Mouse (Mus musculus) midbrain, embryonic 11.5 days (tissue): ENCODE results near the gene Ankdd1b. TPM values are rescaled to one million over a fixed set of nuclear protein-coding genes. Genes with fewer than 3 reads are reported as not detected.

Source experiments
- ATAC-seq: fragments of 200-750 bp; cut with Nextera tagmentation; 2 replicates; pipeline ENCODE4 v1.8.0; 2017; ENCODE audit warnings: moderate TSS enrichment, moderate library complexity; ENCODE audit not compliant: low FRiP score
- DNase-seq: peaks from one replicate; pipeline ENCODE4 v3.0.0; 2015; ENCODE audit warnings: low spot score; ENCODE audit errors: missing footprints
- H3K27ac ChIP-seq: fragments of 300-500 bp; sonication (generic); 2 replicates; pipeline ENCODE4 v1.5.1; 2014; ENCODE audit warnings: low read depth, low read length
- H3K27me3 ChIP-seq: fragments of 300-500 bp; sonication (generic); 2 replicates; pipeline ENCODE4 v1.6.1; 2014; ENCODE audit warnings: mild to moderate bottlenecking, low read length, moderate library complexity, mixed read lengths; ENCODE audit not compliant: control insufficient read depth, insufficient read depth
- H3K36me3 ChIP-seq: fragments of 300-500 bp; sonication (generic); 2 replicates; pipeline ENCODE4 v1.6.1; 2014; ENCODE audit warnings: mild to moderate bottlenecking, low read length, moderate library complexity, mixed read lengths; ENCODE audit not compliant: control insufficient read depth, insufficient read depth
- H3K4me1 ChIP-seq: fragments of 300-500 bp; sonication (generic); 2 replicates; pipeline ENCODE4 v1.6.1; 2014; ENCODE audit warnings: low read length; ENCODE audit not compliant: control insufficient read depth, insufficient read depth
- H3K4me2 ChIP-seq: fragments of 300-500 bp; sonication (generic); 2 replicates; pipeline ENCODE4 v1.6.1; 2014; ENCODE audit warnings: mild to moderate bottlenecking, moderate library complexity
- H3K4me3 ChIP-seq: fragments of 300-500 bp; sonication (generic); 2 replicates; pipeline ENCODE4 v1.5.1; 2014; ENCODE audit warnings: low read depth, low read length
- H3K9ac ChIP-seq: fragments of 300-500 bp; sonication (generic); 2 replicates; pipeline ENCODE4 v1.6.1; 2014; ENCODE audit warnings: low read length
- H3K9me3 ChIP-seq: fragments of 300-500 bp; sonication (generic); 2 replicates; pipeline ENCODE4 v1.6.1; 2016; ENCODE audit warnings: low read length; ENCODE audit not compliant: control insufficient read depth
- WGBS: fragments of 180-500 bp; shearing (Covaris S2); extraction: QIAGEN DNeasy Blood & Tissue Kit; methylation state at CpG from one replicate; pipeline ENCODE4 v1.1.7; 2014; 5-methylcytosine and 5-hydroxymethylcytosine counted together
- polyA plus RNA-seq: library from polyadenylated mRNA; unstranded; fragments of >200 nt; fragmentation: Nextera tagmentation; extraction: Ambion mirVana; gene quantifications from 2 replicates; pipeline ENCODE4 v1.2.1, GENCODE M21; 2014

The Ankdd1b gene
- polyA plus RNA-seq: not detected in 2 replicates

- Histone ChIP-seq H3K4me3 (no peak within 1 kb of the TSS), H3K9me3 (no peaks in the 10 kb centered on the region), H3K4me1 (no peaks in the 10 kb centered on the region), H3K9ac (no peak within 1 kb of the TSS), H3K36me3 (no peaks in the 10 kb centered on the region), H3K27me3 (no peaks in the 10 kb centered on the region), H3K4me2 (no peak within 1 kb of the TSS), H3K27ac (no peak within 1 kb of the TSS)
- DNase-seq: no peak
- WGBS: 91% methylated on average over 14 of the region's 14 CpGs
- ATAC-seq: no peak
Observed at GRCm38 (mm10) chr13:96470957-96471356, at the start of gene Ankdd1b. TSS of gene Ankdd1b (minus strand) at chr13:96471198.

GRCm38 (mm10) chr13:96517335-96517734 is 46.3 kb upstream of the Ankdd1b start:
- H3K4me3 ChIP-seq: no peak overlapping the region
- no peak overlapping the region for H3K27ac ChIP-seq
- H3K9me3 ChIP-seq: no peaks in the 10 kb centered on the region
- H3K27me3 ChIP-seq: no peaks in the 10 kb centered on the region
- 97% methylated on average over 2 of the region's 2 CpGs for WGBS
- H3K4me2 ChIP-seq: no peak overlapping the region
- no peak overlapping the region for H3K9ac ChIP-seq
- ATAC-seq (no peak), DNase-seq (no peak)
- no peaks in the 10 kb centered on the region for H3K36me3 ChIP-seq
- no peaks in the 10 kb centered on the region for H3K4me1 ChIP-seq

- H3K4me3 ChIP-seq: no peak overlapping the region
- 97% methylated on average over 9 of the region's 9 CpGs for WGBS
- no peak for ATAC-seq
- no peak overlapping the region for H3K9ac ChIP-seq
- no peaks in the 10 kb centered on the region for H3K27me3 ChIP-seq
- no peak overlapping the region for H3K27ac ChIP-seq
- no peaks in the 10 kb centered on the region for H3K36me3 ChIP-seq
- no peak overlapping the region for H3K4me2 ChIP-seq
- H3K4me1 ChIP-seq: no peaks in the 10 kb centered on the region
- DNase-seq: no peak
- H3K9me3 ChIP-seq: no peaks in the 10 kb centered on the region
Observed at GRCm38 (mm10) chr13:96516249-96516648, 45.3 kb upstream of the Ankdd1b start.

- WGBS: 92% methylated on average over 5 of the region's 5 CpGs
- Histone ChIP-seq H3K27ac (no peak overlapping the region), H3K4me1 (no peaks in the 10 kb centered on the region), H3K9me3 (no peaks in the 10 kb centered on the region), H3K4me3 (no peak overlapping the region), H3K4me2 (no peak overlapping the region), H3K27me3 (no peaks in the 10 kb centered on the region), H3K36me3 (no peaks in the 10 kb centered on the region), H3K9ac (no peak overlapping the region)
- DNase-seq (no peak), ATAC-seq (no peak)
Observed at GRCm38 (mm10) chr13:96514154-96514942, 43.4 kb upstream of the Ankdd1b start.

- H3K36me3 ChIP-seq: no peaks in the 10 kb centered on the region
- WGBS: 79% methylated on average over 5 of the region's 5 CpGs
- H3K27me3 ChIP-seq: no peaks in the 10 kb centered on the region
- H3K4me1 ChIP-seq: no peaks in the 10 kb centered on the region
- DNase-seq (no peak), ATAC-seq (no peak)
- H3K9me3 ChIP-seq: no peaks in the 10 kb centered on the region
- no peak overlapping the region for H3K4me3 ChIP-seq
- H3K9ac ChIP-seq: no peak overlapping the region
- H3K27ac ChIP-seq: no peak overlapping the region
- H3K4me2 ChIP-seq: no peak overlapping the region
Observed at GRCm38 (mm10) chr13:96511893-96512292, 40.9 kb upstream of the Ankdd1b start.

GRCm38 (mm10) chr13:96511262-96511661 is 40.3 kb upstream of the Ankdd1b start:
- no peaks in the 10 kb centered on the region for H3K27me3 ChIP-seq
- no peak overlapping the region for H3K27ac ChIP-seq
- no peak overlapping the region for H3K9ac ChIP-seq
- H3K4me1 ChIP-seq: no peaks in the 10 kb centered on the region
- ATAC-seq (no peak), DNase-seq (no peak)
- H3K9me3 ChIP-seq: no peaks in the 10 kb centered on the region
- H3K36me3 ChIP-seq: no peaks in the 10 kb centered on the region
- H3K4me2 ChIP-seq: no peak overlapping the region
- 76% methylated on average over 1 of the region's 1 CpGs for WGBS
- no peak overlapping the region for H3K4me3 ChIP-seq

GRCm38 (mm10) chr13:96510635-96511034 is 39.6 kb upstream of the Ankdd1b start:
- no peak overlapping the region for H3K4me2 ChIP-seq
- H3K9me3 ChIP-seq: no peaks in the 10 kb centered on the region
- DNase-seq (no peak), ATAC-seq (no peak)
- H3K4me3 ChIP-seq: no peak overlapping the region
- no peak overlapping the region for H3K27ac ChIP-seq
- 89% methylated on average over 13 of the region's 13 CpGs for whole genome bisulfite sequencing
- H3K9ac ChIP-seq: no peak overlapping the region
- no peaks in the 10 kb centered on the region for H3K4me1 ChIP-seq
- no peaks in the 10 kb centered on the region for H3K27me3 ChIP-seq
- no peaks in the 10 kb centered on the region for H3K36me3 ChIP-seq

GRCm38 (mm10) chr13:96507541-96507940 is 36.5 kb upstream of the Ankdd1b start:
- no peak overlapping the region for H3K27ac ChIP-seq
- ATAC-seq: no peak

GRCm38 (mm10) chr13:96506313-96506712 is 35.3 kb upstream of the Ankdd1b start:
- Histone ChIP-seq H3K9ac (no peak overlapping the region), H3K36me3 (no peaks in the 10 kb centered on the region), H3K27ac (no peak overlapping the region), H3K27me3 (no peaks in the 10 kb centered on the region), H3K4me2 (no peak overlapping the region), H3K4me3 (no peak overlapping the region), H3K9me3 (no peaks in the 10 kb centered on the region), H3K4me1 (no peaks in the 10 kb centered on the region)
- WGBS: 87% methylated on average over 6 of the region's 6 CpGs
- ATAC-seq (no peak), DNase-seq (no peak)

More at GRCm38 (mm10) chr13:96507541-96507940, 36.5 kb upstream of the Ankdd1b start:
- no peak overlapping the region for H3K9ac ChIP-seq
- H3K4me1 ChIP-seq: no peaks in the 10 kb centered on the region
- H3K27me3 ChIP-seq: no peaks in the 10 kb centered on the region
- WGBS: 94% methylated on average over 4 of the region's 4 CpGs
- no peaks in the 10 kb centered on the region for H3K36me3 ChIP-seq
- H3K4me3 ChIP-seq: no peak overlapping the region
- H3K4me2 ChIP-seq: no peak overlapping the region
- H3K9me3 ChIP-seq: no peaks in the 10 kb centered on the region
- DNase-seq: no peak
